Mouse (Mus musculus) large intestine, adult 2 months (tissue): ENCODE measurements around the gene Gm14085. TPM values are rescaled to one million over a fixed set of nuclear protein-coding genes. Genes with fewer than 3 reads are reported as not detected.

ENCODE experiments used
- DNase-seq: peaks from one replicate; pipeline ENCODE4 v3.0.0-alpha.2; 2012; ENCODE audit warnings: low read depth, low spot score
- WGBS: fragments of 180-500 bp; shearing (Covaris S2); methylation state at CpG from one replicate; pipeline ENCODE4 v1.1.7; 2018; 5-methylcytosine and 5-hydroxymethylcytosine counted together
- polyA plus RNA-seq: library from polyadenylated mRNA; depleted of rRNA; stranded (reverse); fragments of >200 nt; gene quantifications from 2 replicates; pipeline ENCODE4 v1.2.3, GENCODE M21; 2012; rRNA removed

Gm14085 gene
- polyA plus RNA-seq, 1 experiment, result 0.14 TPM

DNA sequence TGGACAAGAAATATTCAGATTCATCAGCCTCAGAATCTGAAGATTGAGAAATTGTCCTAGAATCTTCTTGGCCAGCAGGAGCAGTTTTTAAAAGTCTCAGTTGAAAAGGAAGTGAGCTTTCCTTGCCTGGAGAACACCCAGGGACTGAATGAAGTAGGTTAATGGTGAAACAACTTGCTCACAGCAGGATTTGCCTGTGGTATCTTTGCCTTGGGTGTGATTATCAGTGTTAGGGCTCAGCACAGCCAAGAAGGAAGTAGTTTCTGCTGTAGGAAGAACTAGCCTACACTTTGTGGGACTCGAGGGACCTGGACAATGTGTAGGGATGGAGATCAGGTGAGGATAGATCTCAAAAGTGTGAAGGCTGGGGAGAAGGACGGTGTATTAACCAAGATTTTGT lies 49.9 kb downstream of the Gm14085 start:
- DNase-seq, result no peak
- WGBS, result 69% methylated on average over 2 of the region's 2 CpGs

DNA sequence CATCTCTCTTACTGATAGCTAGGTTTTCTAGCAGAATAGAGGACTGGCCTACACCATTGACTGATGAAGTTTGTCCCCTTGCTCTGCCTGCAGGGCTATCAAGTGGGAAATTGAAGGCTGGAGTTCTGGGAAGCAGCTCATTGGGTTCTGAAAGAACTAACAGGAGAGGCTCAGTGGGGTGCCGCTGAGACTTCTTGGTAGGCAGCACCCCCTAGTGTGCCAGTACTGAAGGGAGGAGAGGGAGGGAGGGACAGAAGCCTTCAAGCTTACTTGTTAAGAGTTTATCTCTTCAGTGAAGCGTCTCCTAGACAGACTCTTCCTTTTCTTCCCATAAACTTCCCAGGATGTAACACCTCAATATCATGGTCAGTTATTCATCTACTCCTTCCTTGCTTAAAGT lies 73.6 kb downstream of the Gm14085 start:
- DNase-seq, result no peak
- WGBS, result 23% methylated on average over 2 of the region's 2 CpGs

DNA sequence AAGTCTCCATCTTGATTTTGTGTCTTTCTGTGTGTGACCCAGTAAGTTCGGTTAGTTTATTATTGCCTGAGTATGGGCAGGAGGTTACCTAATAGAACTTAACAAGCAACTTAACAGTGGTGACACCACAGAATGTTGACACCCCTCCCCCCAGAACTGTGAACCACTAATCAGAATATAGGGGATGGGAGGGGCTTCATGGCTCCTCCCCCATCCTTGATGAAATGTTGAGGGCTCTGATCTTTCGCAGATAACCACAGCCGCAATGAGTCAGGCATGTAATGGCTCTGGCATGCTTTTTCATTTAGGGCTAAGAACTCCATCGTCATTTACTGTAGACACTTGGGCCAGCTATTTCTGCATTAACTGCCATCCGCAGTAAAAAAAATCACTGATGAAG lies 76.5 kb downstream of the Gm14085 start:
- 86% methylated on average over 5 of the region's 5 CpGs for WGBS
- DNase-seq, result no peak

GRCm38 (mm10) chr2:122562251-122562650 lies 77.5 kb downstream of the Gm14085 start:
- no peak for DNase-seq
- WGBS, result 81% methylated on average over 1 of the region's 1 CpGs

- DNase-seq, result peak; percentile 37
- 2% methylated on average over 3 of the region's 3 CpGs for WGBS
These were observed 84.7 kb downstream of the Gm14085 start for GRCm38 (mm10) chr2:122569439-122569838.

- no peak for DNase-seq
- WGBS, result 81% methylated on average over 4 of the region's 4 CpGs
These were observed 85.7 kb downstream of the Gm14085 start for GRCm38 (mm10) chr2:122570430-122570829.

DNA sequence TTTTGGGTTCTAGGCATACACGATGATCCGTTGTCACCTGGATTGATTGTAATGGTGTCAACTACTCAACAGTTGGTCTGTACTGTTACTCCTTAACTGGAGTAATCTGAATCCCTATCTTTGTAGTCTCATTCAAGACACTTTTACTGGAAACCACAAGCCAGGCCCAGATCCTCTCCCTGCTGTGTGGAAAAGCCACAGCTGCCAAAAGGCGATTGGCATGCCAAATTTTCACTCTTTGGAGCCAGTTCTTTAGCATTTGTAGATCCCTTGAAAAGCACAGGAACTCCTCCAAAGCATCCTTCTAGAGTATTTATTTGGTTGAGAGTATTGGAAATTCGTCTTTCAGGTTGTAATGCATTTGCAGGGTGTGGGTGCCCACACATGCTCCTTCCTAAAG lies 86.6 kb downstream of the Gm14085 start:
- no peak for DNase-seq
- 85% methylated on average over 4 of the region's 4 CpGs for WGBS

DNA sequence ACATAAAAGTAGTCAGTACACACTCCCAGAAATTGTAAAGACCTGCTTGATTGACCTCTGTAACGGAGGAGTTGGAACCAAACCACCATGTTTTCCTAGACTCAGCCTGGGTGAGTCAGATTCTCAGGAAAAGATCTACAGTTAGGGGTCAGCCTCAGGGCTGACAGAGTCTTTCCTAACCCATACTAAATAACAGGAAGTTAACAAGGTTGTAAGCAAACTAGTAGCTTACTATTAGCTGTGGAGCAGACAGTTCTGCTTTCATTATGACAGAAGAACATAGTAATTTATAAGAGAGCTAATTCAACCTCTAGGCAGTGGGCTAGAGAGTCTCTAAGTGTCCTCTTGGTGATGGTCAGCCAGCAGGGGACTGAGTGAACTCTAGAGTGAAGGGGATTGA lies 87.7 kb downstream of the Gm14085 start:
- WGBS, result 68% methylated on average over 1 of the region's 1 CpGs
- DNase-seq, result no peak

GRCm38 (mm10) chr2:122575470-122575869 lies 90.7 kb downstream of the Gm14085 start:
- 69% methylated on average over 11 of the region's 11 CpGs for WGBS
- DNase-seq, result no peak

- DNase-seq, result no peak
- WGBS, result 34% methylated on average over 5 of the region's 5 CpGs
These were observed 91.6 kb downstream of the Gm14085 start for GRCm38 (mm10) chr2:122576295-122576694.

GRCm38 (mm10) chr2:122577316-122577715 lies 92.6 kb downstream of the Gm14085 start:
- no peak for DNase-seq
- WGBS, result 88% methylated on average over 1 of the region's 1 CpGs

Other genes starting within 250 kb of the Gm14085 start
- 133 and 185 TPM in 2 replicates for gene Duox2, start 186.5 kb upstream of the Gm14085 start, polyA plus RNA-seq
- gene Duoxa2, start 186.0 kb upstream of the Gm14085 start, polyA plus RNA-seq, result 263 and 294 TPM in 2 replicates
- 0.25 and 0.26 TPM in 2 replicates for gene Duoxa1, start 171.2 kb upstream of the Gm14085 start, polyA plus RNA-seq
- gene Duox1, start 169.3 kb upstream of the Gm14085 start, polyA plus RNA-seq, result 0.19 TPM in 2 replicates
- 11.7 and 18.5 TPM in 2 replicates for gene Shf, start 115.8 kb upstream of the Gm14085 start, polyA plus RNA-seq
- gene Slc28a2, start 58.5 kb upstream of the Gm14085 start, polyA plus RNA-seq, result 30.9 and 99.3 TPM in 2 replicates
- 2.9 and 4.2 TPM in 2 replicates for gene Gatm, start 126.4 kb downstream of the Gm14085 start, polyA plus RNA-seq
- gene AA467197, start 152.0 kb downstream of the Gm14085 start, polyA plus RNA-seq, result 49.8 and 57.5 TPM in 2 replicates
- gene Slc30a4, start 217.7 kb downstream of the Gm14085 start, polyA plus RNA-seq, result 9.5 and 16.6 TPM in 2 replicates